Mouse (Mus musculus) lung, adult 18-20 months (tissue): ENCODE data around the gene Ramp3.

Source experiments
- DNase-seq, 2 experiments: peaks; one replicate each; pipeline ENCODE4 v3.0.0; 2022; ENCODE audit warnings: mixed read lengths in 2 of 2

Ramp3 gene

GRCm38 (mm10) chr11:6674701-6675100 is 16.4 kb downstream of the Ramp3 start:
- DNase-seq: no peak

GRCm38 (mm10) chr11:6675402-6675801 is 17.1 kb downstream of the Ramp3 start:
- peak; percentile 25 to 60 for DNase-seq

- DNase-seq: no peak
These were observed 18.3 kb downstream of the Ramp3 start for GRCm38 (mm10) chr11:6676641-6677040.

GRCm38 (mm10) chr11:6677530-6677929 is 19.2 kb downstream of the Ramp3 start:
- DNase-seq: no peak

GRCm38 (mm10) chr11:6679694-6680396 is 21.5 kb downstream of the Ramp3 start:
- peak in 1 of 2 experiments; percentile 18 for DNase-seq

- DNase-seq: peak; percentile 45 to 74
These were observed 22.1 kb downstream of the Ramp3 start for GRCm38 (mm10) chr11:6680397-6680818.

- no peak for DNase-seq
These were observed 26.4 kb downstream of the Ramp3 start for GRCm38 (mm10) chr11:6684741-6685140.

GRCm38 (mm10) chr11:6688888-6689287 is 30.6 kb downstream of the Ramp3 start:
- no peak for DNase-seq

GRCm38 (mm10) chr11:6692341-6692740 is 34.0 kb downstream of the Ramp3 start:
- DNase-seq: no peak

GRCm38 (mm10) chr11:6694114-6694513 is 35.8 kb downstream of the Ramp3 start:
- no peak for DNase-seq

- peak; percentile 39 to 48 for DNase-seq
These were observed 36.9 kb downstream of the Ramp3 start for GRCm38 (mm10) chr11:6695176-6695575.

GRCm38 (mm10) chr11:6696551-6696950 is 38.2 kb downstream of the Ramp3 start:
- no peak for DNase-seq

- DNase-seq: no peak
These were observed 39.4 kb downstream of the Ramp3 start for GRCm38 (mm10) chr11:6697751-6698150.

- DNase-seq: no peak
These were observed 40.0 kb downstream of the Ramp3 start for GRCm38 (mm10) chr11:6698281-6698680.

- no peak for DNase-seq
These were observed 43.9 kb downstream of the Ramp3 start for GRCm38 (mm10) chr11:6702258-6702657.

GRCm38 (mm10) chr11:6704851-6705250 is 46.5 kb downstream of the Ramp3 start:
- DNase-seq: no peak

GRCm38 (mm10) chr11:6705516-6705915 is 47.2 kb downstream of the Ramp3 start:
- no peak for DNase-seq

- DNase-seq: no peak
These were observed 48.5 kb downstream of the Ramp3 start for GRCm38 (mm10) chr11:6706796-6707195.

GRCm38 (mm10) chr11:6708437-6708836 is 50.1 kb downstream of the Ramp3 start:
- DNase-seq: no peak

- DNase-seq: no peak
These were observed 52.1 kb downstream of the Ramp3 start for GRCm38 (mm10) chr11:6710409-6710808.

- no peak for DNase-seq
These were observed 62.4 kb downstream of the Ramp3 start for GRCm38 (mm10) chr11:6720746-6721145.

GRCm38 (mm10) chr11:6726921-6727320 is 68.6 kb downstream of the Ramp3 start:
- no peak for DNase-seq
